ENCODE assay signal across 8 mouse cellular contexts in the genomic region with DNA sequence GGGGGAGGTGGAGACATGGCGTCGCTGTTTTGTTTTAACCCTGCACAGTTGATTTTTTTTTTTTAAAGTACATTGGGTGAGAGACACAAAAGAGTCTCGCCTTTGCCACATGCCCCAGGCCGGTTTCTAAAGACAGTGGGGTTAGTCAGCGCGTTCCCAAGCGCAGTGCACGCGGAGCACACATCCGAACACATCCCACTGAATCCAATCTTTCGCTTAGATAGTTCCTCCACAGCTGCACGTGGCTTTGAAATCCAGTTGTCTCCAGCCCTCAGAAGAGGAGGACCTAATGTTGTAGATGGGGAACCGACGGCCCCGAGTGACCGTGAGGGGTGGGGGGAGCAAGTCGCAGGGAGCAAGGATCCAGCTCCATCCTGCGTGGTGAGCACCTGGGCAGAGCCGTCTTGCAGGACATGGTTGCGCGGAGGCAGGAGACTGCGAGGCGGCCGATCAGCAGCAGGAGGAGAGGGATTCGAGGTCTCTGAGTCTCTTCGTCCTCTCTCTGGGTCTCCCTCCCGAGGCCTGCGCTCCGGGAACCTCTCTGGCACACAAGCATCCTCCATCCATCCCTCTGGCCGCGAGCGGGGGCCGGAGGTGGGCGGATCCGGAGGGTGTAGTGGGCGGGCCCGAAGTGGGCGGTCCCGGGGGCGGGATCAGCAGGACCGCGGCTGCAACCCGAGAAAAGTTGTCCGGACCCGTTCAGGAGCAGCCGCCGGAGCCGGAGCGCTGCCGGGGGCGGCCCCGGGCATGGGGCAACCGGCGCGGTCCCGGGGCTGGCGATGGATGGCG. TPM values are rescaled to one million over a fixed set of nuclear protein-coding genes. Genes with fewer than 3 reads are reported as not detected.
A peak's percentile ranks its signal among the peaks of the same experiment; 100 is the strongest.
DNase-seq lines count a peak whose midpoint lies in the region; ATAC-seq and TF ChIP-seq lines count a peak whose summit lies in the region.

A gene (plus strand): TSS at position 673 of the 789 bp plus-strand sequence.

- no peak for ATAC-seq in megakaryocyte, adult 5-6 weeks (ENCODE audit: poor library complexity, severe bottlenecking)
- peak; percentile 90 for ATAC-seq in embryonic facial prominence, embryonic 13.5 days (ENCODE audit: insufficient number of reproducible peaks, insufficient read depth, low FRiP score, low TSS enrichment, low read depth)
- peak; percentile 82 for ATAC-seq in limb, embryonic 15.5 days (ENCODE audit: insufficient number of reproducible peaks, low FRiP score, low TSS enrichment, low read depth)
- peak; percentile 88 for ATAC-seq in midbrain, embryonic 16.5 days

- peak within 1 kb of the TSS; percentile 81 for H3K9ac ChIP-seq in embryonic facial prominence, embryonic 13.5 days
- H3K9ac ChIP-seq in heart, adult 2 months (ENCODE audit: low read depth, low read length): no peak within 1 kb of the TSS
- peak within 1 kb of the TSS; percentile 66 for H3K9ac ChIP-seq in limb, embryonic 15.5 days
- H3K9ac ChIP-seq in midbrain, embryonic 16.5 days (ENCODE audit: low read depth, low read length): peak within 1 kb of the TSS; percentile 65

- peaks cover 47% of the 10 kb centered on the region for H3K9me3 ChIP-seq in megakaryocyte, embryonic 14.5 days
- H3K9me3 ChIP-seq in embryonic facial prominence, embryonic 13.5 days: no peaks in the 10 kb centered on the region
- H3K9me3 ChIP-seq in limb, embryonic 15.5 days: no peaks in the 10 kb centered on the region; the same call in 1 of the 2 replicates
- no peaks in the 10 kb centered on the region for H3K9me3 ChIP-seq in midbrain, embryonic 16.5 days (replicated peaks; ENCODE audit: control insufficient read depth, low read length, poor library complexity, severe bottlenecking)

- TF ChIP-seq EP300 in heart, adult 2 months (IDR thresholded peaks at IDR 0.05; ENCODE audit: insufficient read depth, low read depth, low read length): no peak

- under 1% methylated on average over 58 of the region's 58 CpGs for WGBS in embryonic facial prominence, embryonic 13.5 days
- WGBS in heart, adult 2 months: under 1% methylated on average over 58 of the region's 58 CpGs
- WGBS in limb, embryonic 15.5 days: 1% methylated on average over 56 of the region's 58 CpGs
- under 1% methylated on average over 57 of the region's 58 CpGs for WGBS in midbrain, embryonic 16.5 days

- peaks cover 7% of the 10 kb centered on the region; the same call in 1 of the 2 replicates for H3K4me1 ChIP-seq in megakaryocyte, embryonic 14.5 days
- H3K4me1 ChIP-seq in embryonic facial prominence, embryonic 13.5 days: peaks cover 37% of the 10 kb centered on the region
- H3K4me1 ChIP-seq in heart, adult 2 months (ENCODE audit: control insufficient read depth, insufficient read depth, low read length): no peaks in the 10 kb centered on the region
- H3K4me1 ChIP-seq in limb, embryonic 15.5 days: peaks cover 36% of the 10 kb centered on the region
- peaks cover 29% of the 10 kb centered on the region for H3K4me1 ChIP-seq in midbrain, embryonic 16.5 days (ENCODE audit: control insufficient read depth, insufficient read depth, low read length)

- H3K4me2 ChIP-seq in embryonic facial prominence, embryonic 13.5 days: peak within 1 kb of the TSS; percentile 86
- H3K4me2 ChIP-seq in limb, embryonic 15.5 days: peak within 1 kb of the TSS; percentile 89
- H3K4me2 ChIP-seq in midbrain, embryonic 16.5 days (ENCODE audit: low read length): peak within 1 kb of the TSS; percentile 87

- no peaks in the 10 kb centered on the region for H3K36me3 ChIP-seq in megakaryocyte, embryonic 14.5 days (replicated peaks; ENCODE audit: low read length)
- H3K36me3 ChIP-seq in embryonic facial prominence, embryonic 13.5 days: no peaks in the 10 kb centered on the region
- no peaks in the 10 kb centered on the region for H3K36me3 ChIP-seq in heart, adult 2 months (ENCODE audit: control insufficient read depth, insufficient read depth, low read length)
- H3K36me3 ChIP-seq in limb, embryonic 15.5 days: no peaks in the 10 kb centered on the region
- no peaks in the 10 kb centered on the region for H3K36me3 ChIP-seq in midbrain, embryonic 16.5 days (ENCODE audit: control insufficient read depth, insufficient read depth, low read length)

- DNase-seq in heart, adult 2 months: peak; percentile 57 to 75
- DNase-seq in kidney, adult 8-10 months: peak; percentile 6 to 34
- DNase-seq in testis, postnatal 14 days (ENCODE audit: low spot score): peak; percentile 78

- intact Hi-C loops in heart, adult 2 months (cut with DNase I): no loop called here

- no peak for TF ChIP-seq CTCF in heart, adult 2 months (IDR thresholded peaks at IDR 0.05)

- TF ChIP-seq POLR2A in heart, adult 2 months (IDR thresholded peaks at IDR 0.05; ENCODE audit: insufficient read depth, low read depth, low read length): no peak

- H3K27me3 ChIP-seq in megakaryocyte, embryonic 14.5 days (replicated peaks): peaks cover 41% of the 10 kb centered on the region
- H3K27me3 ChIP-seq in embryonic facial prominence, embryonic 13.5 days: peaks cover 29% of the 10 kb centered on the region
- H3K27me3 ChIP-seq in heart, adult 2 months (ENCODE audit: control insufficient read depth, insufficient read depth, low read length): peaks cover 20% of the 10 kb centered on the region
- H3K27me3 ChIP-seq in limb, embryonic 15.5 days: peaks cover 55% of the 10 kb centered on the region
- peaks cover 8% of the 10 kb centered on the region for H3K27me3 ChIP-seq in midbrain, embryonic 16.5 days (ENCODE audit: control insufficient read depth, insufficient read depth, low read depth, low read length)

- H3K27ac ChIP-seq in embryonic facial prominence, embryonic 13.5 days: peak within 1 kb of the TSS; percentile 82
- H3K27ac ChIP-seq in heart, adult 2 months: no peak within 1 kb of the TSS
- H3K27ac ChIP-seq in limb, embryonic 15.5 days: peak within 1 kb of the TSS; percentile 75
- H3K27ac ChIP-seq in midbrain, embryonic 16.5 days (ENCODE audit: low read length): peak within 1 kb of the TSS; percentile 49

- no peaks in the 10 kb centered on the region for H3K79me2 ChIP-seq in heart, adult 2 months (replicated peaks; ENCODE audit: control insufficient read depth, insufficient read depth, low read length)

- H3K4me3 ChIP-seq in megakaryocyte, embryonic 14.5 days (replicated peaks): peak within 1 kb of the TSS; percentile 66
- H3K4me3 ChIP-seq in embryonic facial prominence, embryonic 13.5 days: peak within 1 kb of the TSS; percentile 82
- no peak within 1 kb of the TSS for H3K4me3 ChIP-seq in heart, adult 2 months
- peak within 1 kb of the TSS; percentile 75 for H3K4me3 ChIP-seq in limb, embryonic 15.5 days
- peak within 1 kb of the TSS; percentile 68 for H3K4me3 ChIP-seq in midbrain, embryonic 16.5 days (ENCODE audit: low read depth, low read length)

RNA-seq across cellular contexts. Expression of the gene that starts here (rescaled TPM):
- polyA plus RNA-seq in megakaryocyte, embryonic 14.5 days (2012; ENCODE audit: insufficient read depth, low replicate concordance): not detected in 2 replicates
- total RNA-seq in megakaryocyte, adult 5-6 weeks (2015): not detected in 2 replicates
- not detected in 2 replicates for total RNA-seq in megakaryocyte, adult 5-6 weeks (2017)
- polyA plus RNA-seq in embryonic facial prominence, embryonic 13.5 days (2015; fragmentation: Nextera tagmentation; extraction: Ambion mirVana): 48.2 and 55.6 TPM in 2 replicates
- total RNA-seq in heart, adult 2 months (2021): under 1 TPM in 1 of 2 experiments, not detected in 1; 0.14 TPM
- polyA plus RNA-seq in heart, adult 2 months (2012; rRNA removed): 0.43 and 0.53 TPM in 2 replicates
- polyA plus RNA-seq in limb, embryonic 15.5 days (2015; fragmentation: Nextera tagmentation; extraction: Ambion mirVana): 23.4 and 31.7 TPM in 2 replicates
- 11.8 and 12.7 TPM in 2 replicates for polyA plus RNA-seq in midbrain, embryonic 16.5 days (2015; fragmentation: Nextera tagmentation; extraction: Ambion mirVana)

Comparison
In these comparisons a context has a peak if more than half of its experiments do, and no peak if none do; other contexts are left out.
1. Peak in DNase-seq in heart, adult 2 months; RNA of the gene not detected or under 1 TPM.
2. DNase-seq: peak in every context shown above with its lines; median percentile 78 in testis, postnatal 14 days; 66 in heart, adult 2 months; 20 in kidney, adult 8-10 months.